Mouse (Mus musculus): Measurements from ENCODE around the gene Mip. TPM values are rescaled to one million over a fixed set of nuclear protein-coding genes. Genes with fewer than 3 reads are reported as not detected.
A peak's percentile ranks its signal among the peaks of the same experiment; 100 is the strongest.
"Not testable (repeated sequence)": the region's sequence is repeated elsewhere in the genome, so short reads cannot be mapped to it uniquely, and the experiment has no call there.

Mip gene
- total RNA-seq, 2 experiments from 2014 or later = not detected

DNA sequence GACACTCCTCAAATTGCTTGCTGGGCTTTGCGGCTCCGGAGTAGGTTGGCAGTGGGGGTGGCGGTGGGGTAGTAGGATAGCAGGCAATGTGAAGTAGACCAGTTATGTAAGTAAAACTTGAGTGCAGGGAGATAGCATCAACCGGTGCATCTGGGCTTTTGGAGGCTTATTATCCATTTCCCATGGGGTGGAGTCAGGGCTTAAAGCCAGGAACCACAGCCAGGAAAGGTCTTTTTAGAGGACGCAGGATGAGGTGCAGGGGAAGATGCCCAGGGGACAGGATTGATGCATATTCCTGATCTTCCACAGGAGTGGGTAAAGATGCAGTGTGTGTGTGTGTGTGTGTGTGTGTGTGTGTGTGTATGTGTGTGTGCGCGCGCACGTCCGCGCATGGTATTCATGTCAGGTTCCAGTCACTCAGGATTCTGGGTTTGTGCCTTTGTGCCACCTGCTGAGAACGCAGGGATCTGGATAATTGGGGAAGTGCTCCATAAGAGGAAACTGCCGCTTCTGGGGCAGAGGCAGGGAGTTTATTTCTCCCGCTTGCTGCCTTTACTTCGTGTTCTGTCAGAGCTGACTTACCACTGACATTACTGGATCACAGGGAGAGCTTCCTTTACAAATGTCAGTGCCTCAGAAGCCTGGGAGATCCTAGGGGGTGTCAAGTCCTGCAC, 12.3 kb downstream of the Mip start:
- peak in 1 of 2 experiments; percentile 20 for DNase-seq (ENCODE audit: low spot score in 2 of 2)
- intact Hi-C loops (cut with DNase I) = loop anchor here (5.0 kb wide), 1 partner anchor 44 kb away; no protein-coding TSS in a partner anchor

DNA sequence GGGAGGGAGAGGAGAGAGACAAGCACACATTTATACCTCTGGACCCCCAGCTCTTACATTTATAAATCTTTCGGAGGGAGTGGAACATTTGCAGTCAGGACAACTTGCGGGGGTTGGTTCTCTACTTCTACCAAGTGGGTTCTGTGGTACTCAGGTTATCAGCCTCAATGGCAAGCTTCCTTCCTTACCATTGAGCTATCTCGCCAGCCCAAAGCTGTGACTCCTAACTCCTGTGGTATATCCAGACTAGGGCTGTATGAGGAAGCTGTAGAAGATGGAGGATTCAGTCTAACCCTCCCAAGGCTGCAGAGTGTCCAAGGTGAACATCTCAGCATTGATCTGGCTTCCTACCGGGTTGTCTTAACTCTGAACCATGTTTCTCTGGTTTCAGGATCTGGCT, 13.5 kb downstream of the Mip start:
- DNase-seq (ENCODE audit: low spot score in 2 of 2) = no peak
- intact Hi-C loops (cut with DNase I) = loop anchor here (5.0 kb wide), 1 partner anchor 43 kb away; no protein-coding TSS in a partner anchor

DNA sequence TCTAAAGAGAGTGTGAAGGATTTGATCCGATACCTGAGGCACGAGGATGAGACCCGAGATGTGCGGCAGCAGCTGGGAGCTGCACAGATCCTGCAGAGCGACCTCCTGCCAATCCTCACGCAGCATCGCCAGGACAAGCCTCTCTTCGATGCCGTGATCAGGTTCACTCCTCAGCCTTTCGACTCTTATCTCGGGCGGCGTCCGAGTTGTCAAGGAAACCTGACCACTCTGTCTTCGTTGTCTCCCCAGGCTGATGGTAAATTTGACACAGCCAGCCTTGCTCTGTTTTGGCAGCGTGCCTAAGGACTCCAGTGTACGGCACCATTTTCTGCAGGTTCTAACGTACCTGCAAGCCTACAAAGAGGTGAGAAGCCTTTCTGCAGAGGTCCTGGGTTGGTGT, 14.5 kb downstream of the Mip start:
- DNase-seq (ENCODE audit: low spot score in 2 of 2) = no peak
- intact Hi-C loops (cut with DNase I) = no loop called here

DNA sequence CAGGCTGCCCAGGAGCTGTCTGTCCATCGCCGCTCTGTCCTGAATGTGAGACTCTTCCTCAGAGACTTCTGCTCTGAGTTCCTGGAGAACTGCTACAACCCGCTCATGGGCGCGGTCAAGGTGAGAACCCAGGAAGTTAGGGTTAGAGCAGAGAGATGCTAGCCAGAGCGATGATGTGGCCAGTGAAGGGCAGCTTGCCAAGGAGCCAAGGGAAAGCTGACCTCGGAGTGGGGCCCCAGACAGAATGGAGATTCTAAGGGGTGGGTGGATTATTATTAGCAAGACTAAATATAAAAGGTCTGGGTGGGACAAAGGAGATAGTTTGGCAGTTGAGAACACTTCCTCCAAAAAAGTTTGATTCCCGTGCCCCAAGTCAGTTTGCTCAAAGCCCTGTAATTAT, 17.6 kb downstream of the Mip start:
- intact Hi-C loops (cut with DNase I) = no loop called here
- no peak for DNase-seq (ENCODE audit: low spot score in 2 of 2)

DNA sequence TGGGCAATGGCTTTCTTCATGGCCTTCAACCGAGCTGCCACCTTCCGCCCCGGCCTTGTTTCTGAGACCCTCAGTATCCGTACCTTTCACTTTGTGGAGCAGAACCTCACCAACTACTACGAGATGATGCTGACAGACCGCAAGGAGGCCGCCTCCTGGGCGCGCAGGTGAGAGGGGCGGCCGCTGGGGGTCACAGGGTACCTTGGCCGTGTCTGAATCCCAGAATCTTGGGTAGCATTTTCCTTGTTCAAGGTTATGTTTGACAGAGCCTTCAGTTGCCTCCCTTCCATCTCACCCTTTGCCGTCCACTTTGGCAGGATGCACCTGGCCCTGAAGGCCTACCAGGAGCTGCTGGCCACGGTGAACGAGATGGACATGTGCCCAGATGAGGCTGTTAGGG, 18.5 kb downstream of the Mip start:
- intact Hi-C loops (cut with DNase I) = no loop called here
- DNase-seq (ENCODE audit: low spot score in 2 of 2) = no peak

DNA sequence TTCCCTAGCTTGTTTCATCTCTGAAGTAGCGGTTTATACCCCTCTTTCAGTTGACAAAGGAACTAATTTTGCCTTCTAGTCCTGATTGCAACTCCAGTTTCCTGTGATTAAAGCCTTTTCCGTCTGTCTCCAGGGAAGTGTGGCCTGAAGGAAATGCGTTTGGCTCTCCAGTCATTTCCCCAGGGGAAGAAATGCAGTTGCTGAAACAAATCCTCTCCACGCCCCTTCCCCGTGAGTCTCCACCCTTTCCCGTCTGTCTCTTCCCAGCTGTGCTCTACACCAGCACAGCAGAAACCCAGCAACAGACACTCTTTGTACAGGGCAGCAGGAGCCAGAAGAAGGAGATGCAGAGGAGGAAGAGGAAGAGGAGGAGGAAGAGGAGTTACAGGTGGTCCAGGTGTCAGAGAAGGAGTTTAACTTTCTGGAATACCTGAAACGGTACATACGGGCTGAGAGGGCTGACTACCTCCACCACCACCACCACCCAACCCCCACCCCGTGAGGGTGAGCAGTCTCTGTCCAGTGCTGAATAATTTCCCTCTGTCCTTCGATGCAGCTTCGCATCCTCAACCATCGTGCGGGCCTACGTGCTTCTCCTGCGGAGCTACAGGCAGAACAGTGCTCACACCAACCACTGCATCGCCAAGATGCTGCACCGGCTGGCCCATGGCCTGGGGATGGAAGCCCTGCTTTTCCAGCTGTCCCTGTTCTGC, 21.5 kb downstream of the Mip start:
- intact Hi-C loops (cut with DNase I) = no loop called here
- no peak for DNase-seq (ENCODE audit: low spot score in 2 of 2)

DNA sequence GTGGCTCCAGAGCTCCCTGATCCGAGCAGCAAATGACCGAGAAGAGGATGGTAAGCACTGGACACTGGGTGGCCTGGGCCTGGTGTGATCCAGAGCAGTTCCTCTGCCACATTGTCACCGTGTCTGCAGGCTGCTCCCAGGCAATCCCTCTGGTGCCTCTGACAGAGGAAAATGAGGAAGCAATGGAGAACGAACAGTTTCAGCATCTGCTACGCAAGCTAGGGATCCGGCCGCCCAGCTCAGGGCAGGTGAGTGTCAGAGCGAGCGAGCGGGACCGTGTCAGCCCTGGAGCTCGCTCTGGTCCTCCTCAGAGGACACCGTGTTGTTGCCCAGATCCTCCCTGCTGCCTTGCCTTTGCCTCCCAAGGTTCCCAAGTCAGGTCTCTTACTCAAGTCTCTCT, 24.9 kb downstream of the Mip start:
- intact Hi-C loops (cut with DNase I) = no loop called here

DNA sequence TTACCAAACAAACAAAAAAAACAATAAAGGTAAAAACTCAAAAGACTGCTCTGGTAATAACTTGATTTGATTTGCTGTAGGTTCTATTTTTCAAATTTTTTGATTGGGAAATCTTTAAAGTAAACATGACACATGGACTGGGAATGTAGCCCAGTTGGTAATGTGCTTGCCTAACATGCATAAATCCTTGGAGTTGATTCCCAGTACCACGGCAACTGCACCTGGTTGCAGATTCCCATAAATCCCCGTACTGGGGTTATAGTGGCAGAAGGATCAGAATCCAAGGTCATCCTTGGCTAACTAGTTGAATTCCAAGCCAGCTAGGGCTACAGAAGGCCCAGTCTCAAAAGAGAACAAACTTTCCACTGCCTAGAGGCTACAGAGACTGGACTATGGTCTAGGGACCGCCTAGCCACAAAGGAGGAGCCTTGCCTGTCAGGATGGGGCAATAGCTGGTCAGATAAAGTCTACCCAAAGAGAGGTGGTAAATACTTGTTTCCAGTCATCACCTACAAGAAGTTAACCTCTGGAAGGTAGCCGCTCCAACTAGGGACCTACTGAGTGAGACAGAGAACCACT, 28.1 kb downstream of the Mip start, which contains the start of gene Apon:
Apon (plus strand) TSS at position 420 of the 579 bp plus-strand sequence.
- intact Hi-C loops (cut with DNase I) = no loop called here

More for the DNA sequence above, 24.9 kb downstream of the Mip start:
- no peak for DNase-seq (ENCODE audit: low spot score in 2 of 2)

DNA sequence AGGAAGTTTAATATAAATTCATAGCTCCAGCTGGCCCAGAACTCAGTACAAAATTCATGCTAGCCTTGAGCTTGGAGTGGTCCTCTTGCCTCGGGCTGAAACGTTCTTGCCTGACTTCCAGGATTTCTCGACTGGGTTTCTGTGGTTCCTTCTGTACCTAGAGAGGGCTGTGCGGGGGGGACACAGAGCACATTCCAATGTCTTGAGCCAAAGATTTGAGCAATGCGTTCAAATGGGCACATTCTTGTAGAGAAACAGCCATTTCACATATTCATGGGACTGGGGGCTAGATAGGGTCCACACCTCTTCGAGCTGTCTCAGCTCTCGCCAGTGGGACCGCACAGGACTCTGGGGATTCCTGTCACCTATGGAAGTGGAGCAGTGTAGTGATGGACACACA, 30.3 kb downstream of the Mip start:
- intact Hi-C loops (cut with DNase I) = no loop called here
- no peak for DNase-seq (ENCODE audit: low spot score in 2 of 2)

More for the DNA sequence above, 28.1 kb downstream of the Mip start, which contains the start of gene Apon:
- no peak for DNase-seq (ENCODE audit: low spot score in 2 of 2)

DNA sequence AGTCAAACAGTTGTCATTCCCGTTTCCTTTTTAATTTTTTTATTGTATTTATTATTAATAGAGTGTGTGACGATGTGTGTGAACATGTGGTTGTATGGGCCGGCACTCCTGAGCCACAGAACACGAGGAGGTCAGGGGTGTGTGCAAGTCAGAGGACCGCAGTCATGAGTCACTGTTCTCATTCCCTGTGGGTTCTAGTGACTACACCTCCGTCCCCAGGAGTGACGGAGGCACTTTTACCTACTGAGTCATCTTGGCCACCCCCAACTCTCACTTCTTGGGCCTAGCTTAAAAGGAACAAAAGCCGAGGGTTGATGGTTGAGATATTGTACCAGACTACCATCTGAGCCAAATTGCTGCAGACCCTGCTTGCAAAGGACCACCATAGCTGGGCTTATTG, 30.7 kb downstream of the Mip start:
- intact Hi-C loops (cut with DNase I) = no loop called here
- no peak for DNase-seq (ENCODE audit: low spot score in 2 of 2)

DNA sequence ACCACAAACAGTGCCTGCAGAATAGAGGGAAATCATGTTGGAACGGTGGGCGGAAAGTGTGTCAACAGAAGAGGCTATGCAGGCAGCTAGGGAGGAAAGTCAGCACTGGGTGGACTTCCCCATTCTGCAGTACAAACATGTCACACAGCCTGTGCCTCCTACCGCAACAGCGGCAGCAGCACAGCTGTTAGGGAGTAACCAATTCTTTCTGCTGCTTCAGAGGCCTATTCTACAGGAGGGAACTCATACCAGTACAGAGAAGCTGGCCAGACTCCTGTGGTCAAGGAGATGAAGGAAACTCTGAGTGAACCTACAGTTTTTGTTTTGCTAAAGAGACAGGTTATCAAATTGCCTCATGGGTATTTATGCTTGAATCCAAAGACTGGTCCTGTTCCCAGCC, 33.3 kb downstream of the Mip start:
- intact Hi-C loops (cut with DNase I) = no loop called here
- no peak for DNase-seq (ENCODE audit: low spot score in 2 of 2)

DNA sequence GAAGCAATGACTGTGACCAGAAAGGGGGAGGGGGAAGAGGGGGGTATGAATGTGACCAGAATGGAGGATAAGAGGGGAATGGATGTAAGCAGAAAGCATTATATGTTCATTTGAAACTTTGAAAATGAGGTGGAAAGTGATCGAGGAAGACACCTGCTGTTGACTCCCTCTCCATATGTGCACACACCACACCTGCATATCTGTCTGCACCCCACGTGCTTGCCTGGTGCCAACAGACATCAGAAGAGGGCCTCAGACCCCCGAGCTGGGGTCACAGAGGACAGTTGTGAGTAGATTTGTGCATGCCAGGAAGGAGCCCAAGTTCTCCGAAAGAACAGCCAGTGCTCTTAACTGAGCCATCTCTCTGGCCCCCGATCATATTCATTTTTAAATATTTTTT, 34.3 kb downstream of the Mip start:
- intact Hi-C loops (cut with DNase I) = no loop called here
- DNase-seq (ENCODE audit: low spot score in 2 of 2) = no peak

DNA sequence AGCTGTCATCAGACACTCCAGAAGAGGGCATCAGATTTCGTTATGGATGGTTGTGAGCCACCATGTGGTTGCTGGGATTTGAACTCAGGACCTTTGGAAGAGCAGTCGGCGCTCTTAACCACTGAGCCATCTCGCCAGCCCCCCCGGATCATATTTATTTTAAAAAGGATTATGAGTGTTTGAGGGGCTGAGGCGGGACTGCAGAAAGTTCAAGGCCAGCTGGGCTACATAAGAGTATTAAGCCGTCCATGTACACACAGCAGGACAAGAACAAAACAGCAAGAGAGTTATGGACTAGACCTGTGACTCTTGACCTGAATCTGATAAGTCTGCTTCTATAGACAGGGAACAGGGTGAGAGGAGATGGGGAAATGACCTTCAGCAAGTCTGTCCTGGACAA, 34.7 kb downstream of the Mip start:
- DNase-seq (ENCODE audit: low spot score in 2 of 2); intact Hi-C loops (cut with DNase I): not testable (repeated sequence)

DNA sequence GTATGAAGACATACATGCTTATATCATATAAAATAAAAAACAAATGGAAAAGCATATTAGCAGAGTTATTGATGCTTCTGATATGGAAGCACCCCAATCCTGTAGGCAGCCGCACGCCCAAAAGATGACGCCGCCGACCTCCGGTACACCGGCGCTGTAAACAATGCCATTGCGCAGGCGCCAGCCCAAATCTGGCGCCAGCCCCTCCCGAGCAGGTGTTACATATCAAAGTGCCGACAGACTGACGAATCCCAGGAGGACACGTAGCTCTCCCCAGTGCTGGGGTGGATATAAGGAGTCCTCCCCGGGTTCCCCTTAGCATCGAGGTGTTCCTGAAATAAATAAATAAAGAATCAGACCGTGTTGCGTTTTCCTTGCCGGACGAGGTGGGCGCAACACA, 36.7 kb downstream of the Mip start:
- DNase-seq (ENCODE audit: low spot score in 2 of 2) = no peak
- intact Hi-C loops (cut with DNase I) = no loop called here

DNA sequence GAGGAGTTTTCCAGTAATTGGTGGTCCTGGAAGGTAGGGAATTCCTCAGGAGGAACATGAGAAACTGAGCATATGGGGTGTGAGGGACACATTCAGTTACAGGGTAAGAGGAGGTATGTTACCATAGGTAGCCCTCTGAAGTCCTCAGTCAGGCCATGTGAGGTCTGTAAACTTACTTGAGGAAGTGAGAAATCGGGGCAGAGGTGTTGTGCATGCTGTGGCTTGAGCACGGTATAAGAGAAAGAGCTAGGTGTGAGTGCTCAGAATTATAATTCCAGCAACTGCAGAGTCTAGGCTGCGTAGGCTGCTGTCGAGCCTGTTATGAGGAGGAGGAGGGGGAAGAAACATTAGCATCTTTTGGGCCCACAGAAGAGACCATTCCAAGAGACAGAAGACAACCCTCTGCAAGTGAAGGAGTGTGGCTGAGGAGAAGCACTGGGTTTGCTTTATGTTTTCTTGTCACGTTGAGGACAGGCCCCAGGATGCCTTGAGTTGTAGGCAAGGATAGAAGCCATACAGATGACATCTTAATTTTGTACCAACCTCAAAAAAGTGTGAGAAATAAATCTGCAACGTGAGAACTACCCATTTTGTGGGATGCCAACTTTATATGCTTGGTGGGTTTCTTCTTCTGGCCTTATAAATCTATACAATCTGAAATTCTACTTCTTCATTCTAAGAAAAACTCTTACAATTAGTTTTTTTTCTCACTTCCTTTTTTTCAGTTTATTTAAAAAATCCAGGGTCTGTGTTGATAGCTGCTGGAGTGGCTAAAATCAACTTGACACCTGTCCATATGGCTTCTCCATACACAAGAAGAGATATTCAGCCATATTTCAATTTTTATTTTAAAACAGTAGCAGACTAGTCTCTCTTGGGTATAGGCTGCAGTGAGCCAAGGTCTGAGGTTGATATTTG, 38.0 kb downstream of the Mip start:
- intact Hi-C loops (cut with DNase I) = no loop called here
- DNase-seq (ENCODE audit: low spot score in 2 of 2) = no peak

DNA sequence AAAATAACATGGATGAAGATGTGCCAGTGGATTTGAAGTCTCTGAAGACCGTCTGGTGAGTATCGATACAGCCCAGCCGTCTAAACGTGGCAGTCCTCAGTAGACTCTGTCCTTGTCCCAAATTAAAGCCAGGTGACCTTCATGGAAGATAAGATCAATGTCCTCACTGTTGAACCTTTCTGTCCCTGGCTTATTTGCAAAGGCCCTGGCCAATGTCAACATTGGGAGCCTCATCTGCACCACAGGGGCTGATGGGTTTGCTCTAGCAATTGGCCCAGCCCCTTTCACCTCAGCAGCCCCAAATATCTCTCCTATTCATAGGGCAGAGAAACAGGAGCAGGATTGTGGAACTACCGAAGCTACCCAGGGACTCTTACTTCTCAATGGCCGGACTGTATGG, 42.7 kb downstream of the Mip start, which contains the start of gene Apof:
Apof (plus strand) TSS at position 301 of the 400 bp plus-strand sequence.
- intact Hi-C loops (cut with DNase I) = no loop called here
- DNase-seq (ENCODE audit: low spot score in 2 of 2) = no peak

DNA sequence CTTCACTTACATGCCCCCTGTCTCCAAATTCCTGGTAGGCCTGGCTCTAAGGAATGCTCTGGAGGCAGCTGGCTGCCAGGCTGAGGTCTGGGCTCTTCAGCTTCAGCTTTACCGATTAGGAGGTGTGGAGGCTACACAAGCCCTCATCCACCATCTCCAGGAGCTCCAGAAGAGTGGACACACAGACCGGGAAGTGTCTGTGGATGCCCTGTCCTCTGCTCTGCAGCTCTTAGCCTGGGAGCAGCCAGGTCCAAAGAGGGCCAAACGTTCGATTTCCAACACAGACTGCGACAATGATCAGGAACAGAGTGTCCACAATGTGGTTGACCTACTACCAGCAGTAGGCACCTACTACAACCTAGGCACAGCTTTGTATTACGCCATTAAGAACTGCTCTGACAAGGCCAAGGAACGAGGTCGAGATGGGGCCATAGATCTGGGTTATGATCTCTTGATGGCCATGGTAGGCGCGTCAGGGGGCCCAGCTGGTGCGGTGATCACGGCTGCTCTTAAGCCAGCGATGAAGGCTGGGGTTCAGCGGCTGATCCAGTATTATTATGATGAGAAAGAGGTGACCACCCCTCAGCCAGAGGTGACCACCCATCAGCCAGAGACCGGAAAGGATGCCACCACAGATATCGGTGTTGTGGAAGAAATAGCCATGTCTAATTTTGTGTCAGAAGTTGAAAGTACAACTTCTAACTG, 43.7 kb downstream of the Mip start:
- no peak for DNase-seq (ENCODE audit: low spot score in 2 of 2)
- intact Hi-C loops (cut with DNase I) = no loop called here

DNA sequence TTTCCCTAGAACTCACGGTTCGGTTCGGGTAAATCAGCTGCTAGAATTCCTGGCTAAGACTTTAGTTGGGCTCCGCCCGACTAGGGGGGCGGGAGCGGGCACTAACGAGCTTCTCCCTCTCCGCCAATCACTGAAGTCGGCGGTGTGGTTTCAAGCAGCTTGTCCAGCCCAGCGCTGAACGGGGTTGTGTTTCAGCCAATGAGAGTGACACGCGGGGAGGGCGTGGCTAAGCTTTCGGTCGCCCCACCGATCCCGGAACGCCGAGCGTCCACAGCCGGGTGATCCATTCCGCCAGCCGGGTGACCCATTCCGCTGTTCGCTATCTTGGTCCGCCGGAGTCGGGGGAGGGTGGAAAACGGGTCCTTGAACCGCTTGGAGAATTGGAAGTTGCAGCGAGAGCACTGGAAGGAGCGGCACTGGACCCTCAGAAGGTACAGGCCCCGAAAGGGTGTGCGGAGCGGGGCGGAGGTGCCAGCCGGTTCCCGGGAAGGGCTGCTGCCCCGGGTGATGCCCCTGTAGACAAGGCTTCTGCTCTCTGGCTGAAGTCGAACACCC, 44.7 kb downstream of the Mip start, which contains the start of gene Stat2:
Stat2 (plus strand) TSS at position 273 of the 555 bp plus-strand sequence.
- DNase-seq (ENCODE audit: low spot score in 2 of 2) = peak; percentile 98
- intact Hi-C loops (cut with DNase I) = no loop called here

DNA sequence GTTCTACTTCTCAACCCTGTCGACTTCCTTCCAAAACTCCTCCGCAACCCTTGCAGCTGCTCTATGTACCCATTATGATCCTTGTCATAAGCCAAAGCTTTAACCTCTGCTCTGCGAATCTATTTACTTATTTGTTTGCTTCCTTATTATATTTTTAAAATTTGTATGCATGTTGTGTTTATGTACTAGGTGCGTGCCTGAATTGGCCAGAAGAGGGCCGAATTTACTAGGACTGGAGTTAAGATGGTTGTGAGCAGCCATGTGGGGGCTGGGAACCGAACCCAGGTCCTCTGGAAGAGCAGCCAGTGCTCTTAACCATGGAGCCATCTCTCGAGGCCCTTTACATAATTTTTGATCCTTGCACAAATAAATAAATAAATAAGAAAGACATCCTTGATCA, 45.2 kb downstream of the Mip start:
- intact Hi-C loops (cut with DNase I) = no loop called here
- DNase-seq (ENCODE audit: low spot score in 2 of 2) = no peak
